Mouse (Mus musculus) stomach, postnatal 0 days (tissue): ENCODE measurements at regions not wholly inside any gene's neighbourhood (a gene's known extent, or its start where the extent isn't known, plus 50 kb on each side); places are given as distances from the start of the nearest gene placed in this dataset.

Experiments
- ATAC-seq: fragments of 200-750 bp; cut with Nextera tagmentation; 2 replicates; pipeline ENCODE4 v1.8.0; 2017; ENCODE audit not compliant: low FRiP score, low TSS enrichment
- DNase-seq: peaks from one replicate; pipeline ENCODE4 v3.0.0-alpha.2; 2016; ENCODE audit warnings: low spot score
- H3K27ac ChIP-seq: fragments of 300-500 bp; sonication (generic); replicated peaks from 2 replicates; pipeline ENCODE4 v1.5.1; 2014; ENCODE audit warnings: mild to moderate bottlenecking, control low read depth
- H3K27me3 ChIP-seq: fragments of 300-500 bp; sonication (generic); 2 replicates; pipeline ENCODE4 v1.6.1; 2014; ENCODE audit warnings: low read length; ENCODE audit not compliant: control insufficient read depth, insufficient read depth
- H3K36me3 ChIP-seq: fragments of 300-500 bp; sonication (generic); 2 replicates; pipeline ENCODE4 v1.6.1; 2014; ENCODE audit warnings: low read length, mixed read lengths; ENCODE audit not compliant: control insufficient read depth, insufficient read depth
- H3K4me1 ChIP-seq: fragments of 300-500 bp; sonication (generic); replicated peaks from 2 replicates; pipeline ENCODE4 v1.6.1; 2014; ENCODE audit warnings: antibody characterized with exemption; ENCODE audit not compliant: control insufficient read depth, insufficient read depth
- H3K4me2 ChIP-seq: fragments of 300-500 bp; sonication (generic); replicated peaks from 2 replicates; pipeline ENCODE4 v1.6.1; 2014; ENCODE audit warnings: low read depth, mild to moderate bottlenecking, control low read depth, moderate library complexity
- H3K4me3 ChIP-seq: fragments of 300-500 bp; sonication (generic); 2 replicates; pipeline ENCODE4 v1.5.1; 2014; ENCODE audit warnings: low read depth, low read length, control low read depth
- H3K9ac ChIP-seq: fragments of 300-500 bp; sonication (generic); 2 replicates; pipeline ENCODE4 v1.6.1; 2014; ENCODE audit warnings: mild to moderate bottlenecking, low read length, control low read depth, mixed read lengths
- H3K9me3 ChIP-seq: fragments of 300-500 bp; sonication (generic); 2 replicates; pipeline ENCODE4 v1.6.1; 2016; ENCODE audit warnings: low read length; ENCODE audit not compliant: control insufficient read depth
- CTCF ChIP-seq: IDR thresholded peaks from 2 replicates; pipeline ENCODE4 v1.5.1; 2016; ENCODE audit warnings: antibody characterized with exemption, low read depth, mild to moderate bottlenecking, moderate library complexity
- EP300 ChIP-seq: optimal IDR thresholded peaks from 2 replicates; pipeline ENCODE3; 2016; ENCODE audit warnings: antibody characterized with exemption
- WGBS: fragments of 180-500 bp; shearing (Covaris S2); extraction: QIAGEN DNeasy Blood & Tissue Kit; methylation state at CpG from one replicate; pipeline ENCODE4 v1.1.7; 2014; 5-methylcytosine and 5-hydroxymethylcytosine counted together

- no peak overlapping the region for H3K4me3 ChIP-seq
- H3K4me2 ChIP-seq = no peak overlapping the region
- H3K9me3 ChIP-seq = no peaks in the 10 kb centered on the region
- TF ChIP-seq CTCF (no peak), EP300 (no peak)
- H3K27ac ChIP-seq = peak overlapping the region; percentile 58
- ATAC-seq (no peak), DNase-seq (no peak)
- H3K36me3 ChIP-seq = no peaks in the 10 kb centered on the region
- WGBS = 55% methylated on average over 5 of the region's 5 CpGs
- 0 out of 2 replicates have a peak, but pooled peaks cover 2% of the 10 kb centered on the region for H3K4me1 ChIP-seq
- no peaks in the 10 kb centered on the region for H3K27me3 ChIP-seq
- H3K9ac ChIP-seq = no peak overlapping the region
These were observed 51.4 kb upstream of the Nabp1 start for GRCm38 (mm10) chr1:51529653-51530052.

DNA sequence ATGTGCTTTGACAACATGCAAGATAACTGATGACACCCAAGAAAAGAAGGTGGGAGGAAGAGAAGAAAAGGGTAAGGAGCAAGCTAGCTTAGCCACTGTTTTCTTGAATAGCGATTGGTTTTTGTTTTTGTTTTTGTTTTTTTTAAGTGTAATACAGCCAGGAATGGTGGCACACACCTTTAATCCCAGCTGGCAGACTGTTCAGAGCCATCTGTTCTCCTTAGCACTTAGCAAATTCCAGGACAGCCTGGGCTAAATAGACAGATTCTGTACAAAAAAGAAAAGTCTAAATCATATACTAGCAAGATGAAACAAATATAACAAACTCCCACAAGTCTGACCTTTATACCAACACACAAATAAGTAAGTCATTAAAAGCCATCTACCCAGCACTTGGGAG lies 50.4 kb upstream of the Nabp1 start:
- TF ChIP-seq CTCF (no peak), EP300 (no peak)
- no peak for ATAC-seq
- Histone ChIP-seq H3K27ac (no peak overlapping the region), H3K4me1 (0 out of 2 replicates have a peak, but pooled peaks cover 2% of the 10 kb centered on the region), H3K4me3 (no peak overlapping the region), H3K9me3 (no peaks in the 10 kb centered on the region), H3K36me3 (no peaks in the 10 kb centered on the region), H3K9ac (no peak overlapping the region), H3K4me2 (no peak overlapping the region), H3K27me3 (no peaks in the 10 kb centered on the region)
- WGBS = 94% methylated on average over 1 of the region's 1 CpGs
- DNase-seq = no peak
